Mouse (Mus musculus) gastrocnemius, postnatal 4 days (tissue): ENCODE data around the gene Ddi1. TPM values are rescaled to one million over a fixed set of nuclear protein-coding genes. Genes with fewer than 3 reads are reported as not detected.
"Not testable (repeated sequence)": the region's sequence is repeated elsewhere in the genome, so short reads cannot be mapped to it uniquely, and the experiment has no call there.

Source experiments
- DNase-seq, 2 experiments: peaks; one replicate each; pipeline ENCODE4 v3.0.0; 2021 to 2022; ENCODE audit warnings: low spot score in 2 of 2, mixed read lengths in 2 of 2
- long read RNA-seq, 2 experiments: library from polyadenylated mRNA; stranded (forward); transcript quantifications; one replicate each; pipeline ENCODE4 v2.0.0; 2021
- total RNA-seq, 2 experiments: library from RNA; stranded (reverse); gene quantifications; 2 replicates each; pipeline ENCODE4 v1.2.3; 2021

Gene Ddi1
- total RNA-seq: not detected
- long read RNA-seq, experiment 1: 0 reads
- long read RNA-seq, experiment 2: 0 reads

GRCm38 (mm10) chr9:6269796-6270280 is at the start of gene Ddi1:
Ddi1 (minus strand) TSS chr9:6269846.
- no peak for DNase-seq

- DNase-seq: no peak
Observed at GRCm38 (mm10) chr9:6317114-6317513, 47.5 kb upstream of the Ddi1 start.

- DNase-seq: no peak
Observed at GRCm38 (mm10) chr9:6305847-6306246, 36.2 kb upstream of the Ddi1 start.

GRCm38 (mm10) chr9:6304590-6304989 is 34.9 kb upstream of the Ddi1 start:
- no peak for DNase-seq

GRCm38 (mm10) chr9:6302050-6302449 is 32.4 kb upstream of the Ddi1 start:
- no peak for DNase-seq

- no peak for DNase-seq
Observed at GRCm38 (mm10) chr9:6298547-6298946, 28.9 kb upstream of the Ddi1 start.

- no peak for DNase-seq
Observed at GRCm38 (mm10) chr9:6289211-6289696, 19.6 kb upstream of the Ddi1 start.

- no peak for DNase-seq
Observed at GRCm38 (mm10) chr9:6286770-6287169, 17.1 kb upstream of the Ddi1 start.

- DNase-seq: no peak
Observed at GRCm38 (mm10) chr9:6277526-6277925, 7.9 kb upstream of the Ddi1 start.

GRCm38 (mm10) chr9:6276395-6276794 is 6.7 kb upstream of the Ddi1 start:
- DNase-seq: no peak

GRCm38 (mm10) chr9:6264820-6265219 is 4.8 kb downstream of the Ddi1 start:
- DNase-seq: no peak

GRCm38 (mm10) chr9:6257072-6257471 is 12.6 kb downstream of the Ddi1 start:
- DNase-seq: no peak

- no peak for DNase-seq
Observed at GRCm38 (mm10) chr9:6251990-6252389, 17.7 kb downstream of the Ddi1 start.

- no peak for DNase-seq
Observed at GRCm38 (mm10) chr9:6250320-6250719, 19.3 kb downstream of the Ddi1 start.

GRCm38 (mm10) chr9:6235982-6236381 is 33.7 kb downstream of the Ddi1 start:
- DNase-seq: not testable (repeated sequence)

GRCm38 (mm10) chr9:6217505-6217904 is 52.1 kb downstream of the Ddi1 start:
- DNase-seq: no peak

- DNase-seq: no peak
Observed at GRCm38 (mm10) chr9:6212862-6213261, 56.8 kb downstream of the Ddi1 start.

Other genes starting within 250 kb of the Ddi1 start
- 10 to 100 TPM in 1 of 2 experiments, 1 to 10 TPM in 1; 8.4 to 10.5 TPM for gene Pdgfd, start 101.3 kb downstream of the Ddi1 start, total RNA-seq